Comparison of ENCODE assay signal across 10 mouse cellular contexts in genomic region chr1:85899388-85899761, GRCm38 (mm10). TPM values are rescaled to one million over a fixed set of nuclear protein-coding genes. Genes with fewer than 3 reads are reported as not detected.
A peak's percentile ranks its signal among the peaks of the same experiment; 100 is the strongest.
DNase-seq lines count a peak whose midpoint lies in the region; ATAC-seq and TF ChIP-seq lines count a peak whose summit lies in the region.
"Had no signal": no experiment of that assay in that cellular context is flagged by ENCODE, and none has a peak within 500 bp of the region (broad histone marks: within the 10 kb centered on the region; RNA-seq: fewer than 3 reads in every experiment).

No protein-coding gene starts in this region.

- 0 out of 2 replicates have a peak overlapping the region, but pooled peaks have one; percentile 21 for H3K9ac ChIP-seq in neural tube, embryonic 12.5 days
- H3K9ac ChIP-seq in hindbrain, embryonic 13.5 days, result peak overlapping the region; percentile 66

- ATAC-seq in neural tube, embryonic 12.5 days (ENCODE audit: low FRiP score, low read depth), result no peak
- no peak for ATAC-seq in hindbrain, embryonic 13.5 days (ENCODE audit: low FRiP score)
- ATAC-seq in activated CD4-positive, CD25-positive, alpha-beta regulatory T cell, adult 4 months, result no peak
- ATAC-seq: CD4-positive, CD25-positive, alpha-beta regulatory T cell, adult 4 months had no signal

- intact Hi-C loops in gastrocnemius, adult 2 months (cut with DNase I), result no loop called here
- intact Hi-C loops in gastrocnemius, postnatal 36 days (cut with DNase I), result no loop called here

- no peaks in the 10 kb centered on the region for H3K9me3 ChIP-seq in neural tube, embryonic 12.5 days
- H3K9me3 ChIP-seq in hindbrain, embryonic 13.5 days, result no peaks in the 10 kb centered on the region

- peak overlapping the region; percentile 70 for H3K27ac ChIP-seq in gastrocnemius, adult 2 months
- H3K27ac ChIP-seq in neural tube, embryonic 12.5 days, result no peak overlapping the region
- H3K27ac ChIP-seq in hindbrain, embryonic 13.5 days, result peak overlapping the region; percentile 81
- H3K27ac ChIP-seq: macrophage had no signal

- peaks cover 68% of the 10 kb centered on the region for H3K4me1 ChIP-seq in neural tube, embryonic 12.5 days
- peaks cover 81% of the 10 kb centered on the region for H3K4me1 ChIP-seq in hindbrain, embryonic 13.5 days (replicated peaks)

- H3K4me2 ChIP-seq in neural tube, embryonic 12.5 days (replicated peaks), result 0 out of 2 replicates have a peak overlapping the region, but pooled peaks have one; percentile 84
- peak overlapping the region; percentile 71 for H3K4me2 ChIP-seq in hindbrain, embryonic 13.5 days

- H3K36me3 ChIP-seq in neural tube, embryonic 12.5 days, result peaks cover 14% of the 10 kb centered on the region
- H3K36me3 ChIP-seq in hindbrain, embryonic 13.5 days, result peaks cover 16% of the 10 kb centered on the region

- TF ChIP-seq CTCF in gastrocnemius, adult 2 months (IDR thresholded peaks at IDR 0.05), result no peak

- H3K27me3 ChIP-seq in neural tube, embryonic 12.5 days (replicated peaks), result no peaks in the 10 kb centered on the region
- H3K27me3 ChIP-seq in hindbrain, embryonic 13.5 days, result no peaks in the 10 kb centered on the region

- no peak for DNase-seq in gastrocnemius, adult 2 months
- no peak for DNase-seq in gastrocnemius, postnatal 36 days
- no peak for DNase-seq in neural tube, embryonic 10.5 days (ENCODE audit: extremely low spot score, low spot score)
- DNase-seq in retina, postnatal 1 day, result peak; percentile 32
- DNase-seq in kidney, adult 11 months, result no peak

- no peak overlapping the region for H3K4me3 ChIP-seq in gastrocnemius, adult 2 months
- no peak overlapping the region for H3K4me3 ChIP-seq in neural tube, embryonic 12.5 days
- no peak overlapping the region for H3K4me3 ChIP-seq in hindbrain, embryonic 13.5 days

RNA-seq across cellular contexts. Expression of gene Itm2c, which starts 5.3 kb away (rescaled TPM):
- total RNA-seq in gastrocnemius, adult 2 months (2021), result 10 to 100 TPM; 22.3 to 23.1 TPM
- 10 to 100 TPM; 20.7 to 27.2 TPM for total RNA-seq in gastrocnemius, postnatal 36 days (2021)
- polyA plus RNA-seq in neural tube, embryonic 12.5 days (2016; fragmentation: Nextera tagmentation; extraction: Ambion mirVana), result 131 and 138 TPM in 2 replicates
- 166 and 167 TPM in 2 replicates for polyA plus RNA-seq in hindbrain, embryonic 13.5 days (2015; fragmentation: Nextera tagmentation; extraction: Ambion mirVana)
- polyA plus RNA-seq in activated CD4-positive, CD25-positive, alpha-beta regulatory T cell, adult 4 months (2017; shearing (Covaris generic)), result 100 to 1,000 TPM in 1 of 2 experiments, 10 to 100 TPM in 1; 75.8 to 126 TPM

RNA-seq across cellular contexts. Expression of gene 4933407L21Rik, which starts 28.9 kb away (rescaled TPM):
- total RNA-seq in gastrocnemius, adult 2 months (2021), result under 1 TPM in 1 of 2 experiments, not detected in 1; 0.36 TPM
- total RNA-seq in gastrocnemius, postnatal 36 days (2021), result not detected
- polyA plus RNA-seq in neural tube, embryonic 12.5 days (2016; fragmentation: Nextera tagmentation; extraction: Ambion mirVana), result 1.0 and 1.6 TPM in 2 replicates
- polyA plus RNA-seq in hindbrain, embryonic 13.5 days (2015; fragmentation: Nextera tagmentation; extraction: Ambion mirVana), result 3.5 and 3.6 TPM in 2 replicates
- 1 to 10 TPM in 1 of 2 experiments, under 1 TPM in 1; 0.51 to 1.5 TPM for polyA plus RNA-seq in activated CD4-positive, CD25-positive, alpha-beta regulatory T cell, adult 4 months (2017; shearing (Covaris generic))
- polyA plus RNA-seq: macrophage had no signal
